Mouse (Mus musculus): ENCODE data around the gene Rnf144a.

Gene Rnf144a

DNA sequence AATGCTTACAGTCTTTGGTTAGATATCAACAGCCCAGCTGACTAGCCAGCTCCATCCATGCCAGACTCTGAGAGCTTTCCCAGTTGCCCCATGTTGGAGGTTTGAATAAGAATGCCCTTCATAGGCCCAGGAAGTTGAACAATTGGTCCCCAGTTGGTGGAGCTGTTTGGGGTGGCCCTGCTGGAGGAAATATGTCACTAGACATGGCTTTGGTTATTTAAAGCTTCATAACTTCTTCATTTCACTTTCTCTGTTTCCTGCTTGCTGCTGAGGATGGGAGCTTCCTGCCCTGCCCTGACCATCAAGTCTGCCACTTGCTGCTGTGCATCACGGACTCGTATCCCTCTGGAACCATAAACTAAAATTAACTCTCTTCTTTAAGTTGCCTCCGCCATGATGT is 4.6 kb downstream of the Rnf144a start:
- DNase-seq (ENCODE audit: low spot score in 2 of 2), result no peak

DNA sequence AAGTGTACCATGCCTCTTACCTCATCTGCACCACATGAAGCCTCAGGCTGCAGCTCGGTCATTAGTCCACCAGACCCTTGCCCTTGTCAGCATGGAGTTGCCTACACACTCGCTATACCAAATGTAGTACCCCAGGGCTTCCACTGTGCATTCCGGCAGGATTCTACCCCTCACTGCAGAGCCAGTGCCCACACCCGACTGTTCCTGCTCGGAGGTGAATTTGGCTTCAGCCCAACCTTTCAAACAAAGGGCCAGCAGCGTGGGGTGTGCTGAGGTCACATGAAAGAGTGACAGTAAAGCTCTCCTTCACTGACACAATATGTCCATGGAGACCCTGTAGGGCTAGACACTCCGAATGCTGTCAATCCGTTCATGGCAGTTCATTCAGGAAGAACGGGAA is 6.3 kb downstream of the Rnf144a start:
- no peak for DNase-seq (ENCODE audit: low spot score in 2 of 2)

DNA sequence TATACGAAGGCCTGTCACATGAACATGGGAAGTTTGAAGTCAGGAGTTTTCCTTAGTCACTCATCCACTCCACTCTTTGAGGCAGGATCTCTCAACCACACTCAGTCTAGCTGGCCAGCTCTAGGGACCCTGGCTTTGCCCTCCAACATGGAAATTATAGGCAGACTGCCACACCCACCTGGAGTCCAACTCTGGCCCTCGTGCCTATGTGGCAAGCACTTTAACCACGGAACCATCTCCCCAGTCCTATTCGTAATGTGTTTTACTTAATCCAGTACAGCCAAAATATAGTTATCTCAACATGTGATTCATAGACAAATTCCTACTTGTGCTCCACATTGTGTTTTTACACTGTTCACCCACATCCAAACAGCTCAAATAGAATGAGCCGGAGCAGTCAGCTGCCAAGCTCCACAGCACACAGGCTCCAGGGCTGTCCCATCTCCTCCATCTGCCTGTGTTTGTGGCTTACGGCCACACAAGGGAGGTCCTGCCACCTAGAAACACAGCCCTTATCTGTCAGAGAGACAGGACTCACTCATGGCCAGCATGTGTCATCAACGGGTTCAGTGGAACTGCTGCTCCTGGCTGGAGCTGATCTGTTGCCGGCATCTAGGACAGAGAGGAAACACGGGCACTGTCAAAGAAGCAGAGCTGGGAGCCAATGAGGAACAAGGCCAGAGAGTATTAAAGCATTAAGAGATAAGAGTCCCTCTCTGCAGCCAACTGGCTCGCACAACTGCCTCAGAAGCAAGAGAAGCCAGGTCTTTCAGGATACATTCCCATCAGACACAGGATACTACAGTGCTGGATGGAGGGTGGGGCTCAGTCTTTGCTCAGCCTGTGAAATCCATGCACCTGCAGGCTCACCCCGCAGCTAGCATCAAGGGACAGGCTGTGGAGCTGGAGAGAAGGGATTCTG is 10.0 kb downstream of the Rnf144a start:
- DNase-seq (ENCODE audit: low spot score in 2 of 2), result no peak

GRCm38 (mm10) chr12:26403372-26404125 is 11.5 kb downstream of the Rnf144a start:
- no peak for DNase-seq (ENCODE audit: low spot score in 2 of 2)

- no peak for DNase-seq (ENCODE audit: low spot score in 2 of 2)
These were observed 13.2 kb downstream of the Rnf144a start for GRCm38 (mm10) chr12:26401696-26402470.

DNA sequence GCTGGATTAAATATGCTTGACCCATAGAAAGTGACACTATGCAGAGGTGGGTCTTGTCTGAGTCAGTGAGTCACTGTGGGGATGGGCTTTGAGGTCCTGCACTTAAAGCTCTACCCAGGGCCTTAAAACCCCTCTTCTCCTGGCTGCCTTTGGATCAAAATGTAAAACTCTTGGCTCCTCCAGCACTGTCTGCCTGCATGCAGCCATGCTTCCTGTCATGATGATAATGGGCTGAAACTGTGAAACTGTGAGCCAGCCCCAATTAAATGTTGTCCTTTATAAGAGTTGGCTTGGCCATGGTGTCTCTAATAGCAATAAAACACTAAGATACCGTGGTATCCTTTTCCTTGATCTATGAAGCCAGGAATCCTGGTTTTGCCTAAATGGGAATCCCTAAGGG is 13.8 kb downstream of the Rnf144a start:
- no peak for DNase-seq (ENCODE audit: low spot score in 2 of 2)

DNA sequence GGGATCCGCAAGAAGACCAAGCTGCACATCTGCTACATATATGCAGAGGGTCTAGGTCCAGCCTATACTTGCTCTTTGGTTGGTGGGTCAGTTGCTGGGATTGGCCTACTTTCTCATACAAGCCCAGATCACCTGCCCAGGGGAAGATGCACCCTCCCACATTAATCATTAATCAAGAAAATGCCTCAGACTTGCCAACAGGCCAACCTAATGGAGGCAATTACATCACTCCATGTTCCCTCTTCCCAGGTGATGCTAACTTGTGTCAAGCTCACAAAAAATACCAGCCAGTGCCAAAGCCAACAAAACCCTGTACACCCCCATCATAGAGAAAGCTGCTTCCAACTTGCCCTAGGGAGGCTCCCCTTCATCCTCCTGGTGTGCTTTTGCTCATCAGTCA is 14.3 kb downstream of the Rnf144a start:
- no peak for DNase-seq (ENCODE audit: low spot score in 2 of 2)

GRCm38 (mm10) chr12:26399391-26399790 is 15.7 kb downstream of the Rnf144a start:
- no peak for DNase-seq (ENCODE audit: low spot score in 2 of 2)

GRCm38 (mm10) chr12:26398597-26398996 is 16.5 kb downstream of the Rnf144a start:
- no peak for DNase-seq (ENCODE audit: low spot score in 2 of 2)

DNA sequence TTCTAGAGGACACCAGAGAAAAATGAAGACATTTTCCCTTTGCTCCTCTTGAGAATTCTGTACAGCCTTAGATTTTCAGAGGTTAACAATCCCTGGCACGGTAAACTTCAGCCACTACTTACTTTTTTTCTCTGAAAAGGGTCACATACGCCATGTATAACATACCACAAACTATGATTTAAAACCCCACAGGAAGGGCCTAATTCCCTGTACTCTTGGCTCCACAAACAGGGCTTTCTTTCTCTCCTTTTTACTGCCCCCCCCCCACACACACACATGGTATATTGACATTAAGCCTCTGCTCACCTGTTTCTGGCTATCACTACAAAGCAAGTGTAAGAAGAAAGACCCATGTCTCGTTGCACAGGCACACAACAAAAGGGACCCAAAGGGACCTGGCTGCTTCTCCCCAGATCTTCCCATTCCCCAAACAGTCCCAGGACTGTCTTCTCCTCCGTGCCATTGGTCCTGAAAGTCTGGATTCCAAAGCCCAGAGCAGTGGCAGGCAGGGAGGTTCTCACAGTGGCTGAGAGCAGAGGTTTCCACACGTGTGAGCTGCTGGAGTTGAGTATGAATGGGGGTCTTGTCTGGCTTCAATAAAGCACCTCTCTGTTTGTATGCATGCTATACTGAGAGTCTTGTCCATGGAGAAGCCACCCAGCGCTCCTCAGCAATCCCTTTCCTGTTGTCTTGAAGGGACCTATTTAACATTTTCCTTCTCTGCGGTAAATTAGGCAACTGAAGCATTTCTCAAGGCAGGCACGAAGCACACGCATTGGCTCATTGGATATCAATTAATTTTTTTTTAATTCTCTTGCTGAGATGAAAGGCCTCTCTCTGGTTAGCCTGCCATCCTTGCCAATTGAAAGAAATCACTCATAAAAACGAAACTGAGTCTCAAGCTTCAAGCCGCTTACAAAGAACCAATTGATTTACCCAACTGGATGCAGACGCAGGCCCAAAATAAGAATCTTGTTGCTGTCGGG is 20.3 kb downstream of the Rnf144a start:
- no peak for DNase-seq (ENCODE audit: low spot score in 2 of 2)

DNA sequence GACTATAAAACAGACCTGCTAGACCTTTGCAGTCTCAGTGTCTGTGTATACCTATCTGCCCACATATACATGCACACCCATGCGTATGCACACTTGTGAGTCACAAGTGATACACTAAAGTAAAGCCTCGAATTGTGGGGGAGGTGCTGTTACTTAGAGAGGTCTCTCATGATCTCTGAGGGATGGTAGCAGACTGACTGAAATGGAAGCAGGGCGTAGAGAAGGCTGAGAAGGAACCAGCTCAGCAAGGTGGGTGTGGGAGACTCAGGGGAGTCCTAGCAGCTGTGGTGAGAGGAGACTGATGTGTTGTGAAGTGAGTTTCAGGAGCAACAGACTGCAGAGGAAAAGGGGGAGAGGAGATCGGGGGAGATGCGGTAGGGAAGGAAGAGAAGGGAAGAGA is 21.8 kb downstream of the Rnf144a start:
- no peak for DNase-seq (ENCODE audit: low spot score in 2 of 2)

- no peak for DNase-seq (ENCODE audit: low spot score in 2 of 2)
These were observed 23.9 kb downstream of the Rnf144a start for GRCm38 (mm10) chr12:26391162-26391561.

DNA sequence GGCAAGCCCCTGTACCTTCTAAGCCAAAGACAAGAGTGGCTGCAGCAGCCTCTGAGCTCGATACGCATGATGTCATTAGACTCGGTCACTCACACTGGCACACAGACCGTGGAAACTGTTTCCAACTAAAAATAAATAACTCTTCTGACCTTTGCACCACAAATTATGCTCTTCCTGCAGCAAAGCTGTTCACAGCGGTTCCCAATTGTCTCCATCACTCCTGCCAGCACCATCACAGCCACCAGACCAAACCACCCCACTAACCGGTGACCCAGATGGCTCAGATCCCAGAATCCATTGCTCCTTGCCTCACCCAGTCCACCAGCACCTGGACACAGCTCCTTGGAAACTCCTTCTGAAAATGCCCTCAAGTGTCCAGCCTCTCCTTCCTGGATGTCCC is 27.5 kb downstream of the Rnf144a start:
- DNase-seq (ENCODE audit: low spot score in 2 of 2), result no peak

DNA sequence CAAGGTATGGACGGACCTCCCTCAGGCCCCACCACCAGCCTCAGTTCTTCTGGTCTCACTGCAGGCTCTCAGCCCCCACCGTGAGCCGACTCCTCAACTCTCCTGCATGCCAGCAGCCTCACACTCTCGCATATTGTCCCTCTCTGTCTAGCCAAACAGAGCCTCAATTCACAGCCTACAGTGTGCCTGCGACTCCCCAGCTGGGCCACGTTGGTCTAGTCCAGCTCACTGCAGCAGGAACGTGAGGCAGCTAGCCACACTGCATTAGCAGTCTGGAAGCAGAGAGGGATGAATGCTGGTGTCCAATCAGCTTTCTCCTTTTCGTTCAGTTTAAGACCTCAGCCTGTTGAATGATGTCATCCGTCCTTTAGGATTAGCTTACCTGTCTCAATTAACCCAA is 28.1 kb downstream of the Rnf144a start:
- no peak for DNase-seq (ENCODE audit: low spot score in 2 of 2)

GRCm38 (mm10) chr12:26386189-26386588 is 28.9 kb downstream of the Rnf144a start:
- no peak for DNase-seq (ENCODE audit: low spot score in 2 of 2)

DNA sequence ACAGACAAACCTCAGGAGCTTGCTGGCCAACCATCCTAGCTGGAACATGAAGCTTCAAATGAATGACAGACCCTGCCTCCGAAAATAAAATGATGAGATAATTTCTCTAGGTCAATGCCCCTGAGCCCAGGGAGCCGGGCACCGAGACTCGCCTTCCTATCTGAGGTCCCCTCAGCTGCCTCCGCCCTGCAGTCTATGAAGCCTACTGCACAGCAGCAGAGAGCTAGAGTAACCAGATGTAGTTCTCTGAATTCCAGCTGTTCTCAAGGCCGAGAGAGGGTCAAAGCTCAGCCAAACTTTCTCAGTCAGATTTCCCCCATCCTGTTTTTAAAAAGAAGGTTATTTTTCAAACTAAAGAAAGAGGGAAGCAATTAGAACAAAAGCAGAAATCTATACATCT is 29.3 kb downstream of the Rnf144a start:
- DNase-seq (ENCODE audit: low spot score in 2 of 2), result no peak

DNA sequence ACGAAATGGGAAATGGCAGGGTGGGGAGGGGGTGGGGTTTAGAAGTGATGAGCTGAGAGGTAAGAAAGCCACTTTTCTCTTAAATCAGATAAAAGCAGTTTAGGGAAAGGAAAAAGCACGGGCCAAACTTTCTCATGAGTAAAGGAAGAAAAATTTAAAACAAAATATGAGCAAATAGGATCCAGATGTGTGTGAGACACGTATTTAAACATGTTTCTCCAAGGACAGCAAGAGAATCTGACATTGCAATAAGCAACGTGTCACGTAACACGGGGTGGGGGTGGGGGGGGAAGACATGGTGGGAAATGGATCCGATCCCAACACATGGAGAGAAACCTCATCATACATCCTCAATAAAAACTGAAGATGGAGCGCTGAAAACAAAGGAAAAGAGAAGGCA is 33.3 kb downstream of the Rnf144a start:
- no peak for DNase-seq (ENCODE audit: low spot score in 2 of 2)

DNA sequence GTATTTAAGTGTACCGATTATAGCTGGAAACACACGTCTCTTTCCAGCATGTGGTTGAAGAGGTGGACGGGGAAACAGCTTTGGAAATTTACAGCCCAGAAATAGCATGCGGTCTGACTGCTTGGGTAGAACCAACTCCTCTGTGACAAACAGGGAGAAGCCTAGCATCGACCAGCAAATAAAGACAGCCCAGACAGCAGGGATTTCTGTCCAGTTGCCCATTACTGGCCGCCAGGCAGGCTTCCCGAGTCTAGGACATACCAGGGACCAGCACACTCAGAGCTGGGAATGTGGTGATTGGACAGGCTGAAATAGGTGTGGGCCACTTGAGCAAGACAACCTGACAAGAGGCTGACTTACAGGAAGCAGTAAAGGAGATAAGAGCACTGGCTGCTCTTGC is 35.3 kb downstream of the Rnf144a start:
- DNase-seq (ENCODE audit: low spot score in 2 of 2), result no peak

- no peak for DNase-seq (ENCODE audit: low spot score in 2 of 2)
These were observed 37.4 kb downstream of the Rnf144a start for GRCm38 (mm10) chr12:26377691-26378090.

DNA sequence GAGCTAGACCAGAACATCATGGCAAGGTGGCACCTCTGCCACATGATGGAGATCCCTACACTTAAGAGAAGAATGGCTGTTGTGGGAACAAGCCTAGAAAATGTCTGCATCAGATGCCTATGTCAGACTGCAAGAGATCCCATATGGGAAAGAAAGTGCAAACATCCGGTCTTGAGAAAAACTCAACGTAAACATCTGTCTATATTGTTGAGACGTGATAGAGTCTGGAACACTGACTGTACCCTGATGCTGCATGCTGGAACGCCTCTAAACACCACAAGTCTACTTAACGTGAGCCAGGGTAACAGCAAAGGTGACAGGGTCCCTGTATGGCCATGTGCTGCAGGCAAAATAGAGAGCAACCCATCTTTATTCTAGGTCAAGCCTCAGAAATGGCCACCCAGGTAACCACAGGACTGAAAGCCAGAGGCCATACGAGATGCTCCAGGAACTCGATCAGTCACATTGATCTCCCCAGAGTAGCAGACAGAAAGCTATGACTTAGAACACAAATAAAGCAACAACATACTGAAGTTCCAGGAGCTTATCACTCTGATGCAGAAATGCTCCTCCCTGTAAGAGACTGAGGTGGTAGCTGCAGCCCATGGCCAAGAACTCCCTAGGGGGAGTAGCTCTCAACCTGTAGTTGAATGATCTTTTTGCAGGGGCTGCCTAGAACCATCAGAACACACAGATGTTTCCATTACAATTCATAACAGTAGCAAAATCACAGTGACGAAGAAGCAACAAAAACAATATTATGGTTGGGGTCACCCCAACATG is 38.3 kb downstream of the Rnf144a start:
- no peak for DNase-seq (ENCODE audit: low spot score in 2 of 2)
